Mouse (Mus musculus) small intestine, adult 10 weeks (tissue): ENCODE measurements around the gene Gm27235. TPM values are rescaled to one million over a fixed set of nuclear protein-coding genes. Genes with fewer than 3 reads are reported as not detected.

Experiments
- polyA plus RNA-seq: library from polyadenylated mRNA; stranded (reverse); fragments of 350-450 nt; fragmentation: Illumina TruSeq; extraction: RNeasy Lipid Tissue Mini Kit (QIAGEN cat#74804); gene quantifications from one replicate; pipeline ENCODE4 v1.2.3, GENCODE M21; 2014; ENCODE audit warnings: low replicate concordance

Gene Gm27235
- polyA plus RNA-seq, result not detected

GRCm38 (mm10) chr9:35790001-35790400, at the start of gene Gm27235, which contains the start of gene D730048I06Rik:
Gene Gm27235 (minus strand): TSS chr9:35790101.
Gene D730048I06Rik (minus strand): TSS chr9:35790112.

GRCm38 (mm10) chr9:35778009-35778408, 11.9 kb downstream of the Gm27235 start, which contains the start of gene Gm17727:
Gene Gm17727 (minus strand): TSS chr9:35778109.

DNA sequence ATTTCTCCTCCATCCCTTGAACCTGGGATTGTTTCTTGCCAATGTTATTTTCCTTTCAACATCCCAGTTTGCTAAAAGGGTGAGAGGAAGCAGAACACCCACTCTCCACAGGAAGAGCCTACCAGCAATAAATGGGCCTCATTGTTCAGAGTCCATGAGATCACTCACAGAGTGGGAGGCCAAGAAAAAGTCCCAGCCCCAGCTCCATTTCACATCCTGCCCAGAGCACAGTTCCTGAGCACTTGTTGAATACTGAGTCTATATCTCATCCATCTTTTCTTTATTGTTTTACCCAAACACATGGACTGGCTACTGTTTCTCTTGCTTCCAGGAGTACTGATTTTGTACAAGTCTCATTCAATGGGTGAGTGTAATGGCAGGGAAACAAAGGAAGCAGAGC, 49.2 kb downstream of the Gm27235 start, which contains the start of gene Gm17677:
Gene Gm17677 (plus strand): TSS at position 301 of the 400 bp plus-strand sequence.

Other genes starting within 250 kb of the Gm27235 start
- 0.07 TPM for gene Ddx25, start 231.6 kb downstream of the Gm27235 start, polyA plus RNA-seq
- 27.5 TPM for gene Pus3, start 231.5 kb downstream of the Gm27235 start, polyA plus RNA-seq
- 0.30 TPM for gene Pate2, start 219.8 kb downstream of the Gm27235 start, polyA plus RNA-seq
- 10.4 TPM for gene Hyls1, start 219.7 kb downstream of the Gm27235 start, polyA plus RNA-seq
- 0.56 TPM for gene Pate4, start 178.2 kb downstream of the Gm27235 start, polyA plus RNA-seq
- not detected for gene Pate3, start 141.9 kb downstream of the Gm27235 start, polyA plus RNA-seq
- not detected for gene Pate1, start 102.7 kb downstream of the Gm27235 start, polyA plus RNA-seq
- gene Gm17677, start 49.1 kb downstream of the Gm27235 start, polyA plus RNA-seq, result not detected
- not detected for gene Gm17727, start 12.0 kb downstream of the Gm27235 start, polyA plus RNA-seq
- not detected for gene D730048I06Rik, start within 50 bp of the Gm27235 start, polyA plus RNA-seq
- gene 9230110F15Rik, start 54.0 kb upstream of the Gm27235 start, polyA plus RNA-seq, result not detected
- not detected for gene 9230113P08Rik, start 118.3 kb upstream of the Gm27235 start, polyA plus RNA-seq